Mouse (Mus musculus) NIH3T3 (cell line): Measurements from ENCODE around the gene Mmachc.

ENCODE experiments used
- DNase-seq: peaks from one replicate; pipeline ENCODE4 v3.0.0-alpha.2; 2012; ENCODE audit warnings: low read depth

Mmachc gene

GRCm38 (mm10) chr4:116708201-116708764 is at the start of gene Mmachc, which contains the start of gene Ccdc163:
Gene Mmachc, minus strand, starts transcription at chr4:116708406.
Gene Ccdc163, plus strand, starts transcription at chr4:116708509.
- DNase-seq = peak; percentile 97

DNA sequence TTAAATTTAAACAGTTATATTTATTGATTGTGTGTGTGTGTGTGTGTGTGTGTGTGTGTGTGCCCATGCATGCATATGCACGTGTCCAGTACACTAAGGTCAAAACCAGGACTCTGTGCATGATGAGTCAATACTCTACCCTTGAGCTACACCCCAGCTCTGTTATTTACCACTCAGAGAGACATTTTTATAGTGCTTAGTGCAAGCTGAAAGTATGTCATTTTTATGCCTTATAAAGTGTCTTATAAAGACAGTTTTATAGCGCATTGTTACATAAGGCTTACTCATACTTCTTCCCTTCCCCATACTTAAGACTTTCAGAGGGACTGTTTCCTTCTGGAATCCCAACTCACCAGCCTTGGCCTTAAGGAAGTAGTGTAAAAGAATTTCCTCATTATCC is 41.5 kb upstream of the Mmachc start:
- DNase-seq = peak; percentile 61

DNA sequence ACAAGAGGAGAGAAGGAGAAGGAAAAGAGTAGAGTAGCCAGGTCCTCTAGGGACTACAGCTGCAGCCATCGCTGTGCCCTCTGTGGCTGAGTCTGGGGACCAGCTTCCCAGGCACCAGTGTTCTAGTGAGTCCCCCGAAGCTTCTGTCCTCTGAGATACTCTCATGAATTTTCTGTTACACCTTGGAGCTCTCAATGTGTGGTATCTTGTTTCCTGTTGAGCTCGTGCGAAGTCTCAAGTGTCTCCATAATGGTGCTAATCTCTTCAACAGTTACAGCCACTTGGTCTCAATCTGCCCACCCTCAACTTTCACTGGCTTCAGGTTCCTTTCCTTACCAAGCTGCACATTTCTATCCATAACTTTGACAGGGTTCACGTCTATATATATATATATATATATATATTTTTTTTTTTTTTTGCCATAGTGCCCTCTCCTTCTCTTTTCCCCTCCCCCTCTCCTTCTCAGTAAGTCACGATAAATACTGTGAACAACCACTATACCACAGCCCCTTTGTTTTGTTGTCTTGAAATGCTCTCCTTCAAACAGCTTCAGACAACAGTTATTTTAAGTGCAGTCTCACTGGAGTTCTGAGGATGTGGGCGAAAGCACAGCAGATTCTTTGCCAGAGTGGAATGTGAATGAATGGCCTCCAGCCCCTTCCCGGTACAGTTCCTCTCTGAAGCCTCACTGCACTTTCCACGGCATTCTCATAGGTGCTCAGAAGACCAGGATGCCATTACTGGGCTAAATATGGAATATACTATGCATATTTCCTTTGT is 31.0 kb upstream of the Mmachc start:
- no peak for DNase-seq

- no peak for DNase-seq
Measured at GRCm38 (mm10) chr4:116734996-116735395, 26.8 kb upstream of the Mmachc start.

DNA sequence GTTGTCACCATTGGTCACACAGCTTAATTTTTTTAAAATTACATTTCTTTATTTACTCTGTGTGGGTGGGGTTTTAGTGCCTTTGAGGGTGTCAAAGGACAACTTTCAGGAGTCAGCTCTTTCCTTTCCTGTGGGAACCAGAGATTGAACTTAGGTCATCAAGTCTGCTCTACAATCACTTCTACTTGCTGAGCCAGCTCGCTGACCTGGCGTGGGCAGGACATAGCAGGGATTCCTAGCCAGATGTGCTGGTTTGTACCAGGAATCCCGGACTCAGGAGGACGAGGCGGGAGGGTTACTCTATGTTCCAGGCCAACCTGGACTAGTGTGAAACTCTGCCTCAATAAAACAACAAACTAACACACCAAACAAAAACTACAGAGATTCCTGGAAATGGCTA is 24.1 kb upstream of the Mmachc start:
- DNase-seq = no peak

- DNase-seq = no peak
Measured at GRCm38 (mm10) chr4:116731077-116731476, 22.9 kb upstream of the Mmachc start.

DNA sequence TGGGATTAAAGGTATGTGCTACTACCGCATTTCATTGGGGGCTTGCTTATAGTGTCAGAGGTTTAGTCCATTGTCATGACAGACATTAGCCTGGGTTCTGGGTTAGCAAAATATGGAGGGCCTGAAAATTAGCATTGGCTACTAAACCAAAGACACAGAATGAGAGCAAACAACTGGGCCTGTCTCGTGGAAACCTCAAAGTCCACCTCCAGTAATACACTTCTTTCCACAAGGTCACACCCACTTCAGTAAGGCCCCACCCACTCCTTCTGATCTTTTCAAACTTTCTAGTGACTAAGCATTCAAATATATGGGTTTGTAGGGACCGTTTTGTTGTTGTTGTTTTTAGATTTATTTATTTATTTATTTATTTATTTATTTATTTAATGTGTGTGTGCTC is 21.3 kb upstream of the Mmachc start:
- DNase-seq = no peak

DNA sequence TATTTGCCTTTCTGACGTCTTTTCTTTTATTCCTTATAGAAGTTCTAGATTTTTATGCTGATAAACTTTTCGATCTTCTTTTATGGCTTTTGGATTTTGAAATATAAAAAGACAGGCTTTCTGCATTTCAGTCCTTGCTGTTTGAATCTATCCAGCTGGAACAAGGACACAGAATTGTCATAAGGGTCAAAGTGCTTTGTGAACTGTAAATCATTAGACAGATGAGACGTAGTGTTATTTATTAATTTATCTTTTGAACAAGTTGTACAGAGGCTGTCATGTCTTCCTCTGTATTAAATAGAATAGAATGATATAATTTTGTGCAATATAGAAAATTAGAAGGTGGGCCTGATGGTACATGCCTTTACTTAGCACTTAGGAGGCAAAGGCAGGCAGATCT is 19.2 kb upstream of the Mmachc start:
- no peak for DNase-seq

GRCm38 (mm10) chr4:116725444-116725843 is 17.2 kb upstream of the Mmachc start:
- no peak for DNase-seq

GRCm38 (mm10) chr4:116722230-116722629 is 14.0 kb upstream of the Mmachc start:
- DNase-seq = no peak

- DNase-seq = no peak
Measured at GRCm38 (mm10) chr4:116721098-116721628, 13.0 kb upstream of the Mmachc start.

DNA sequence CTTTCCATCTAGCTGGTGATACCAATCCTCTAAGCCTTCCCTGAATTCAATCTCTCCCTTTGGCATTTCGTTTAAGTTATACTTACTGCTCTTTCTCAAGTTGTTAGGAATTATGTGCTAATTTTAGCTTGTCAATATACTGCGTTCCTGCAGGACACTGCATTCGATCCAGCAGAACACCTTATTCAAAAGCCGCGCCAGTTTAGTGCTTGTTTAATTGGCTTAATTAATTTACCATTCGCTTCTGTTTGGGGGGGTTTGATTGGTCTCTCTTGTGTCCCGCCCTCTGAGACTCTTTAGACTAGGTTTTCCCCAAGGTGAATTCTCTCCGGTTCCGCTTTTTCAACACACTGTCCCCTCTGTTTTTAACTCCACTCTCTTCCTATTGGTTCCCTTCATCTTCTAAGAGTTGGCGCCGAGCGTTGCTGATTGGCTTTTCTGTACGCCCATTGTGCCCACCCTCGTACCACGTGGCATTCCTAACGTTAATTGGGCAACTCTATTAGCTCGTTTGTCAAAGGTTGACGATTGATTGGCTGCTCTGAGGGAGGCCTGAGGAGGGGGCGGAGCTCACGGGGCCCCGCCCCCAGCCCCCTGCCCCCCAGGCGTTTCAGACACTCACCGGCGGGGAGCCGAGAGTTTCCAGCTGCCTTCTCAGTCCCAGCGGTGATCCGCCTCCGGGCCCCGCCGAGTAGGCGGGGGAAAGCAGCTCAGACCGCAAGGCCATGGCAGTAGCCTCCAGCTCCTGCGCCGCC is 12.3 kb upstream of the Mmachc start, which contains the start of gene Tesk2:
TSS of gene Tesk2 (plus strand) at position 606 of the 755 bp plus-strand sequence.
- DNase-seq = peak; percentile 98

GRCm38 (mm10) chr4:116719396-116719795 is 11.2 kb upstream of the Mmachc start:
- DNase-seq = peak; percentile 96

DNA sequence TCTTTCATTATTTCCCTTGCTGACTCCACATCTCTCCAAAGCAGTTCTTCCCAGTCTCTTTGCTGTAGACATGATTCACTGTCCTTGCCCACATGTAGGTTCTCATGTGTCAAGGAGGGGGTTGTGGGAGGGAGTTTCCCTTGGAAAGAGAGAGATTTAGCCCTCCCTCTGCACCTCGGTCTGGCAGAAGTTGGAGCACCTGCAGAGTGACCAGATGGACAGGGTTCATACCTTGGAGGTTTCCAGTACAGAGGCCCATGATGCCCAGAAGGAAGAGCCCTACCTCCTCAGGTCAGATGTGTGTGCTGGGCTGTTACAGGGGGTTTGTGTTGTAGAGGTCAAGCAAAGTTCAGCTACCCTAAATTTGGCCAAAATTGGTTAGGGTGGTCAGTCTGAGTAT is 4.3 kb upstream of the Mmachc start:
- DNase-seq = no peak

GRCm38 (mm10) chr4:116710154-116710553 is 1.9 kb upstream of the Mmachc start:
- no peak for DNase-seq

DNA sequence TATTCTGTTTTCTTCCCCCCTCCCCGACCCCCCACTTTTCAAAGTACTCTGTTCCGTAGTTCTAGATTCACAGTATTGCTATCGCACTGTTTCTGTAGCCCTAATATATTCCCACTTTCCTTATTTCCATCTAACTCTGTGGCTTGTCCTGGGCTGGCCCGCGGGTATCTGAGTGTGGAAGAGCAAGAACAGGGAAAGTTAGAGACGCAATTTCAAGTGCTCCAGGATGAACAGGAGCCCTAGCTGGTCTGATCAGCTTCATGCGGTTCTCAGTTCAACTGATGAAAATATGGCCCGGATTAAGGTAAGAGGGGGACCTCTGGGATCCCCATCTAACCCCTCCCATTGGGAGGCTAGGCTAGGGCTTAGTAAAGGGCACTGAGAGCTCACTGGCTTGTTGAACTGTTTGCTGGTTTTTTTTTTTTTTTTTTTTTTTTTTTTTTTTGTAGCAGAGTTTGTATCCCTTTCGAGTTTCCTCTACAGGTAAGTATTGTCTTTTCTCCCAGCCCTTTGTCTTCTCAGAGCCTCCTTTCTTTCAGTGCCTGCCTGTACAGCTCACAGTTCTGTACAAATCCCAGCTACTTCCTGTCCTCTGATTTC is 685 bp upstream of the Mmachc start:
- no peak for DNase-seq

GRCm38 (mm10) chr4:116707666-116708065 is 540 bp downstream of the Mmachc start:
- DNase-seq = peak; percentile 17

DNA sequence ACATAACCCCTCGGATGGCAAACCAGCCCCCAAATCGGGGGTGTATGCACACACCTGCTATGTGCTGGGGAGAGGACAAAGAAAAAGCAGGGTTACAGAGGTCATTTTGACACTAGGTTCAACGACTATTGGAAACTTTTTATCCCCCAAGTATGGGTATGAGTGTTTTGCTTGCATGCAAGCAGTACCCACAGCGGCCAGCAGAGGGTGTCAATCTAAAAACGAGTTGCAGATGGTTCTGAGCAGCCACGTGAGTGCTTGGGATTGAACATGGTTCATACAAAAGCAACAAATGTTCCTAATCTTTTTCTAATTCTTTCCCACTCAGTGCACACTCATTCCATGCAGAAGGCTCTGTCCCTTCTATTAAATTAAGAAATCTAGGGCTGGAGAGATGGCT is 4.4 kb downstream of the Mmachc start:
- peak; percentile 90 for DNase-seq

GRCm38 (mm10) chr4:116700964-116701363 is 7.2 kb downstream of the Mmachc start:
- no peak for DNase-seq

DNA sequence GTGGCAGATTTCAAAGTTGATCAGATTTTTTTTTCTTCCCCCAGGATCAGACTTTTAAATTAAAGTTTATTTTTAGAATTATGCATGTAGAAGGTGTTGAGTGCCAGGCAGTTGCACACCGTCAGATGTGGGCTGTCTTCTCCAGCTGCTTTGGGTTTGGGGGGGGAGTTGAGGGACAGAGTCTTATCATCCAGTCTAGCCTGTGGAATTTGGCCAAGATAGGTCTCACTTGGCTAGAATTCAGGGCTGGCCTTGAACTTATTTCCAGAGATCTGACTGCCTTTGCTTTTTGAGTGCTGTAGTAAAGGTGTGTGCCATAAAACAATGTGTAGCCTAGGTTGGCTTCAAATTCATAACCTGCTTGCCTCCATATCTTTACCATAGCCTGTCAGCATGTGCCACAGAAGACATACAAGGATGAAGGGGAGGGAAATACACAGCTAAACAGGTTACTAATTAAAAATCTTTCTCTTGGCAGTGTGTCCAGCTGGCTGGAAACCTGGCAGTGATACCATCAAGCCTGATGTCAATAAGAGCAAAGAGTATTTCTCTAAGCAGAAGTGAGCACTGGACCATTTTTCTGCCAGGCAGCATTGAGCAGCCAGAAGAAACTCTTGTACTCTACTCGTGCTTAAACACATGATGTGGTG is 9.4 kb downstream of the Mmachc start:
- no peak for DNase-seq

GRCm38 (mm10) chr4:116693785-116694184 is 14.4 kb downstream of the Mmachc start:
- no peak for DNase-seq

- DNase-seq = no peak
Measured at GRCm38 (mm10) chr4:116692146-116692545, 16.1 kb downstream of the Mmachc start.
